In the genomic region with DNA sequence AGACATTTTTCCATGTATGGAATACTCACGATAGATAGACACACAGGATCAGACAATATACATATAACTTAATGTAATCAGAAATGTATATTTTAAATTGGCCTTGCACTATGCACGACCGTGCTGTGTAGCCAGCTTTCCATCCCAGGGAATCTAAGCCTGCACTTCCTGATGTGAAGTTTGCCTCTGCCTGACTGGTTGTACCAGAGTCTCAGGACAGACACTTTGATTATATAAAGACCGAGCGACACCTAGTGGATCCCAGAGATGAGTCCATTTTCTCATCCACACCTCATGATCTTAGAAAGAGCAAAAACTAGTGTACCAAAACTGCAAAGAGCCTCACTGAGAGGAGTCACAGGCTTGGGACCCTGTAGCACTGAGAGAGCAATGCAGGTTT, we compare ENCODE assay signal across 9 mouse cellular contexts. TPM values are rescaled to one million over a fixed set of nuclear protein-coding genes. Genes with fewer than 3 reads are reported as not detected.
DNase-seq lines count a peak whose midpoint lies in the region; ATAC-seq and TF ChIP-seq lines count a peak whose summit lies in the region.
"Had no signal": no experiment of that assay in that cellular context is flagged by ENCODE, and none has a peak within 500 bp of the region (broad histone marks: within the 10 kb centered on the region; RNA-seq: fewer than 3 reads in every experiment).

No protein-coding gene starts in this region.

- peak; percentile 88 for TF ChIP-seq CTCF in hindbrain, postnatal 0 days (IDR thresholded peaks at IDR 0.05; ENCODE audit: low read depth)
- TF ChIP-seq CTCF in small intestine, adult 2 months (IDR thresholded peaks at IDR 0.05; ENCODE audit: extremely low read depth, insufficient read length, insufficient replicate concordance, low read depth, low read length): peak; percentile 28; the same call in 1 of the 2 replicates

- H3K36me3 ChIP-seq in hindbrain, postnatal 0 days (ENCODE audit: insufficient read depth, low read length): peaks cover 9% of the 10 kb centered on the region; the same call in 1 of the 2 replicates
- no peaks in the 10 kb centered on the region for H3K36me3 ChIP-seq in small intestine, adult 2 months (ENCODE audit: control insufficient read depth, insufficient read depth, low read length)

- 27% methylated on average over 5 of the region's 5 CpGs for WGBS in hindbrain, postnatal 0 days
- WGBS in small intestine, adult 2 months: 19% methylated on average over 5 of the region's 5 CpGs

- DNase-seq in heart, adult 11 months: peak; percentile 92
- no peak for DNase-seq in heart, postnatal 25 days (ENCODE audit: low spot score)
- DNase-seq in cerebellum, adult 9-11 months: peak; percentile 28
- DNase-seq in gastrocnemius, adult 18-20 months (ENCODE audit: low spot score): peak; percentile 68
- peak; percentile 90 for DNase-seq in hindbrain, postnatal 0 days (ENCODE audit: low spot score)
- DNase-seq in layer of hippocampus, postnatal 25 days (ENCODE audit: extremely low spot score in 1 of 2, low spot score in 1 of 2): peak; percentile 11 to 54

- no peak overlapping the region for H3K4me3 ChIP-seq in hindbrain, postnatal 0 days (ENCODE audit: low read length)
- no peak overlapping the region for H3K4me3 ChIP-seq in small intestine, adult 2 months (ENCODE audit: low read depth, low read length)

- peak; percentile 70 for ATAC-seq in hindbrain, postnatal 0 days
- peak; percentile 70; the same call in 1 of the 2 replicates for ATAC-seq in megakaryocyte-erythroid progenitor cell, adult 5-6 weeks (replicated peaks; ENCODE audit: low FRiP score, low TSS enrichment, poor library complexity, severe bottlenecking)

- H3K9me3 ChIP-seq in hindbrain, postnatal 0 days (ENCODE audit: low read length): no peaks in the 10 kb centered on the region

- TF ChIP-seq POLR2A in small intestine, adult 2 months (IDR thresholded peaks at IDR 0.05; ENCODE audit: low read depth, low read length): no peak

- intact Hi-C loops in heart, postnatal 25 days (cut with DNase I): loop anchor here (1.0 to 5.0 kb wide), 3 partner anchors 72 to 243 kb away; no protein-coding TSS in a partner anchor

- H3K4me1 ChIP-seq in hindbrain, postnatal 0 days (ENCODE audit: insufficient read depth, low read length): no peaks in the 10 kb centered on the region
- no peaks in the 10 kb centered on the region for H3K4me1 ChIP-seq in small intestine, adult 2 months (ENCODE audit: control insufficient read depth, insufficient read depth, insufficient read length, low read length)

- H3K4me2 ChIP-seq in hindbrain, postnatal 0 days (ENCODE audit: low read depth, low read length): no peak overlapping the region

- no peaks in the 10 kb centered on the region for H3K27me3 ChIP-seq in hindbrain, postnatal 0 days (ENCODE audit: insufficient read depth, low read length)
- H3K27me3 ChIP-seq in small intestine, adult 2 months (ENCODE audit: control insufficient read depth, insufficient read depth, low read length): no peaks in the 10 kb centered on the region

- H3K27ac ChIP-seq in hindbrain, postnatal 0 days: no peak overlapping the region
- H3K27ac ChIP-seq in small intestine, adult 2 months (ENCODE audit: insufficient read depth, low read depth, low read length): no peak overlapping the region
- H3K27ac ChIP-seq: macrophage had no signal

- H3K9ac ChIP-seq in hindbrain, postnatal 0 days (replicated peaks; ENCODE audit: low read length): no peak overlapping the region

RNA-seq across cellular contexts. Expression of a gene that starts 25.8 kb away (rescaled TPM):
- total RNA-seq in heart, postnatal 25 days (2021): 1 to 10 TPM; 3.2 to 3.9 TPM
- total RNA-seq in gastrocnemius, adult 18-20 months (2021): 1 to 10 TPM in 1 of 2 experiments, under 1 TPM in 1; 0.90 to 1.6 TPM
- 12.3 and 13.2 TPM in 2 replicates for total RNA-seq in hindbrain, postnatal 0 days (2014; rRNA removed)
- 21.5 and 24.0 TPM in 2 replicates for polyA plus RNA-seq in hindbrain, postnatal 0 days (2015; fragmentation: Nextera tagmentation; extraction: Ambion mirVana)
- total RNA-seq in layer of hippocampus, postnatal 25 days (2021): 10 to 100 TPM; 16.8 to 17.0 TPM
- total RNA-seq in megakaryocyte-erythroid progenitor cell, adult 5-6 weeks (2014; fragmentation: Nextera tagmentation): 4.5 and 7.0 TPM in 2 replicates
- total RNA-seq in megakaryocyte-erythroid progenitor cell, adult 5-6 weeks (2017): 5.5 and 8.9 TPM in 2 replicates
- polyA plus RNA-seq in small intestine, adult 2 months (2012; rRNA removed): 0.38 and 0.57 TPM in 2 replicates
